Mouse (Mus musculus): Measurements from ENCODE around the gene Mapk7. TPM values are rescaled to one million over a fixed set of nuclear protein-coding genes. Genes with fewer than 3 reads are reported as not detected.

Gene Mapk7
- total RNA-seq, 2 experiments from 2014 or later: 26.2 to 28.5 TPM

- no peak for DNase-seq (ENCODE audit: low spot score in 2 of 2)
- no peak overlapping the region for H3K27ac ChIP-seq
- no peak for TF ChIP-seq CTCF (conservative IDR thresholded peaks at IDR 0.05)
- H3K4me3 ChIP-seq: no peak overlapping the region
These were observed 20.6 kb downstream of the Mapk7 start for GRCm38 (mm10) chr11:61473630-61474029.

- DNase-seq (ENCODE audit: low spot score in 2 of 2): no peak
- TF ChIP-seq CTCF (conservative IDR thresholded peaks at IDR 0.05): no peak
- H3K4me3 ChIP-seq: no peak overlapping the region
- H3K27ac ChIP-seq: no peak overlapping the region
These were observed 23.3 kb downstream of the Mapk7 start for GRCm38 (mm10) chr11:61470880-61471279.

- H3K4me3 ChIP-seq: no peak overlapping the region
- no peak for TF ChIP-seq CTCF (conservative IDR thresholded peaks at IDR 0.05)
- DNase-seq (ENCODE audit: low spot score in 2 of 2): no peak
- no peak overlapping the region for H3K27ac ChIP-seq
These were observed 24.8 kb downstream of the Mapk7 start for GRCm38 (mm10) chr11:61469317-61469917.

GRCm38 (mm10) chr11:61468534-61468933 lies 25.7 kb downstream of the Mapk7 start:
- DNase-seq (ENCODE audit: low spot score in 2 of 2): no peak
- Histone ChIP-seq H3K4me3 (no peak overlapping the region), H3K27ac (no peak overlapping the region)
- TF ChIP-seq CTCF (conservative IDR thresholded peaks at IDR 0.05): no peak

GRCm38 (mm10) chr11:61465422-61465821 lies 28.8 kb downstream of the Mapk7 start:
- TF ChIP-seq CTCF (conservative IDR thresholded peaks at IDR 0.05): no peak
- DNase-seq (ENCODE audit: low spot score in 2 of 2): no peak
- Histone ChIP-seq H3K4me3 (no peak overlapping the region), H3K27ac (no peak overlapping the region)

GRCm38 (mm10) chr11:61464071-61464470 lies 30.1 kb downstream of the Mapk7 start:
- DNase-seq (ENCODE audit: low spot score in 2 of 2): no peak
- no peak for TF ChIP-seq CTCF (conservative IDR thresholded peaks at IDR 0.05)
- H3K4me3 ChIP-seq: no peak overlapping the region
- H3K27ac ChIP-seq: no peak overlapping the region

- Histone ChIP-seq H3K4me3 (peak overlapping the region; percentile 69), H3K27ac (peak overlapping the region; percentile 97)
- TF ChIP-seq CTCF (conservative IDR thresholded peaks at IDR 0.05): peak; percentile 76
- peak; percentile 41 to 62 for DNase-seq (ENCODE audit: low spot score in 2 of 2)
These were observed 44.5 kb downstream of the Mapk7 start for GRCm38 (mm10) chr11:61449499-61450292.

GRCm38 (mm10) chr11:61448599-61449225 lies 45.5 kb downstream of the Mapk7 start:
- no peak for TF ChIP-seq CTCF (conservative IDR thresholded peaks at IDR 0.05)
- peak overlapping the region; percentile 69 for H3K4me3 ChIP-seq
- peak; percentile 55 to 66 for DNase-seq (ENCODE audit: low spot score in 2 of 2)
- peak overlapping the region; percentile 97 for H3K27ac ChIP-seq

- TF ChIP-seq CTCF (conservative IDR thresholded peaks at IDR 0.05): no peak
- Histone ChIP-seq H3K4me3 (no peak overlapping the region), H3K27ac (peak overlapping the region; percentile 97)
- peak in 1 of 2 experiments; percentile 34 for DNase-seq (ENCODE audit: low spot score in 2 of 2)
These were observed 46.2 kb downstream of the Mapk7 start for GRCm38 (mm10) chr11:61448041-61448440.

GRCm38 (mm10) chr11:61447296-61447695 lies 46.9 kb downstream of the Mapk7 start:
- H3K27ac ChIP-seq: peak overlapping the region; percentile 97
- TF ChIP-seq CTCF (conservative IDR thresholded peaks at IDR 0.05): no peak
- no peak for DNase-seq (ENCODE audit: low spot score in 2 of 2)
- no peak overlapping the region for H3K4me3 ChIP-seq

- Histone ChIP-seq H3K4me3 (no peak overlapping the region), H3K27ac (peak overlapping the region; percentile 82)
- peak in 1 of 2 experiments; percentile 57 for DNase-seq (ENCODE audit: low spot score in 2 of 2)
- no peak for TF ChIP-seq CTCF (conservative IDR thresholded peaks at IDR 0.05)
These were observed 50.4 kb downstream of the Mapk7 start for GRCm38 (mm10) chr11:61443807-61444206.

GRCm38 (mm10) chr11:61441670-61442069 lies 52.5 kb downstream of the Mapk7 start:
- Histone ChIP-seq H3K4me3 (no peak overlapping the region), H3K27ac (peak overlapping the region; percentile 63)
- no peak for TF ChIP-seq CTCF (conservative IDR thresholded peaks at IDR 0.05)
- DNase-seq (ENCODE audit: low spot score in 2 of 2): peak in 1 of 2 experiments; percentile 32

GRCm38 (mm10) chr11:61440416-61440815 lies 53.8 kb downstream of the Mapk7 start:
- DNase-seq (ENCODE audit: low spot score in 2 of 2): no peak
- H3K27ac ChIP-seq: peak overlapping the region; percentile 82
- no peak for TF ChIP-seq CTCF (conservative IDR thresholded peaks at IDR 0.05)
- no peak overlapping the region for H3K4me3 ChIP-seq

Measured in layer of hippocampus, adult 2 months (tissue).